Mouse (Mus musculus) gastrocnemius, postnatal 4 days (tissue): ENCODE data around the gene Herc4. TPM values are rescaled to one million over a fixed set of nuclear protein-coding genes. Genes with fewer than 3 reads are reported as not detected.
"Not testable (repeated sequence)": the region's sequence is repeated elsewhere in the genome, so short reads cannot be mapped to it uniquely, and the experiment has no call there.

Experiments used
- DNase-seq, 2 experiments: peaks; one replicate each; pipeline ENCODE4 v3.0.0; 2021 to 2022; ENCODE audit warnings: low spot score in 2 of 2, mixed read lengths in 2 of 2
- total RNA-seq, 2 experiments: library from RNA; stranded (reverse); gene quantifications; 2 replicates each; pipeline ENCODE4 v1.2.3; 2021

Gene Herc4
- total RNA-seq, 2 experiments from 2014 or later = 29.2 to 33.2 TPM

- no peak for DNase-seq
These were observed 104.7 kb downstream of the Herc4 start for GRCm38 (mm10) chr10:63348291-63348690.

- no peak for DNase-seq
These were observed 107.1 kb downstream of the Herc4 start for GRCm38 (mm10) chr10:63350666-63351065.

GRCm38 (mm10) chr10:63351099-63351498 is 107.5 kb downstream of the Herc4 start:
- DNase-seq = not testable (repeated sequence)

GRCm38 (mm10) chr10:63352111-63352510 is 108.5 kb downstream of the Herc4 start:
- no peak for DNase-seq

GRCm38 (mm10) chr10:63360502-63360901 is 116.9 kb downstream of the Herc4 start:
- DNase-seq = no peak

- DNase-seq = no peak
These were observed 122.4 kb downstream of the Herc4 start for GRCm38 (mm10) chr10:63365918-63366455.

GRCm38 (mm10) chr10:63367386-63367785 is 123.8 kb downstream of the Herc4 start:
- DNase-seq = no peak

Other genes starting within 250 kb of the Herc4 start
- gene Hnrnph3, start 219.6 kb upstream of the Herc4 start, total RNA-seq = 10 to 100 TPM; 27.7 to 35.1 TPM
- 1 to 10 TPM; 2.0 to 3.0 TPM for gene Pbld2, start 219.5 kb upstream of the Herc4 start, total RNA-seq
- under 1 TPM; 0.54 to 0.69 TPM for gene Pbld1, start 183.6 kb upstream of the Herc4 start, total RNA-seq
- gene Atoh7, start 144.2 kb upstream of the Herc4 start, total RNA-seq = not detected
- 100 to 1,000 TPM; 208 to 218 TPM for gene Mypn, start 39.9 kb upstream of the Herc4 start, total RNA-seq
- gene Sirt1, start 137.9 kb downstream of the Herc4 start, total RNA-seq = 10 to 100 TPM in 1 of 2 experiments, 1 to 10 TPM in 1; 9.3 to 14.1 TPM
- 10 to 100 TPM in 1 of 2 experiments, 1 to 10 TPM in 1; 9.4 to 10.9 TPM for gene Dnajc12, start 138.6 kb downstream of the Herc4 start, total RNA-seq
- gene Gm7075, start 178.0 kb downstream of the Herc4 start, total RNA-seq = not detected
- gene Ctnna3, start 186.3 kb downstream of the Herc4 start, total RNA-seq = 10 to 100 TPM; 25.3 to 27.7 TPM